Mouse (Mus musculus) forebrain, embryonic 16.5 days (tissue): ENCODE data around the gene Astl. TPM values are rescaled to one million over a fixed set of nuclear protein-coding genes. Genes with fewer than 3 reads are reported as not detected.

Source experiments
- ATAC-seq: fragments of 200-750 bp; cut with Nextera tagmentation; 2 replicates; pipeline ENCODE4 v1.8.0; 2017; ENCODE audit warnings: mild to moderate bottlenecking, moderate library complexity
- H3K27ac ChIP-seq: fragments of 300-500 bp; sonication (generic); 2 replicates; pipeline ENCODE4 v1.5.1; 2014; ENCODE audit warnings: low read length, control low read depth
- H3K27me3 ChIP-seq: fragments of 300-500 bp; sonication (generic); replicated peaks from 2 replicates; pipeline ENCODE4 v1.6.1; 2014; ENCODE audit warnings: low read length; ENCODE audit not compliant: control insufficient read depth, insufficient read depth
- H3K36me3 ChIP-seq: fragments of 300-500 bp; sonication (generic); 2 replicates; pipeline ENCODE4 v1.6.1; 2014; ENCODE audit not compliant: control insufficient read depth, insufficient read depth
- H3K4me1 ChIP-seq: fragments of 300-500 bp; sonication (generic); replicated peaks from 2 replicates; pipeline ENCODE4 v1.6.1; 2014; ENCODE audit warnings: low read length; ENCODE audit not compliant: control insufficient read depth, insufficient read depth
- H3K4me2 ChIP-seq: fragments of 300-500 bp; sonication (generic); 2 replicates; pipeline ENCODE4 v1.6.1; 2014; ENCODE audit warnings: mild to moderate bottlenecking, low read length, control low read depth
- H3K4me3 ChIP-seq: fragments of 300-500 bp; sonication (generic); replicated peaks from 2 replicates; pipeline ENCODE4 v1.5.1; 2014; ENCODE audit warnings: mild to moderate bottlenecking, low read length, control low read depth
- H3K9ac ChIP-seq: fragments of 300-500 bp; sonication (generic); replicated peaks from 2 replicates; pipeline ENCODE4 v1.6.1; 2014; ENCODE audit warnings: low read depth, low read length, control low read depth
- H3K9me3 ChIP-seq: fragments of 300-500 bp; sonication (generic); 2 replicates; pipeline ENCODE4 v1.6.1; 2016; ENCODE audit warnings: low read length; ENCODE audit not compliant: control insufficient read depth
- whole genome bisulfite sequencing: fragments of 180-500 bp; shearing (Covaris S2); extraction: QIAGEN DNeasy Blood & Tissue Kit; methylation state at CpG from one replicate; pipeline ENCODE4 v1.1.7; 2014; 5-methylcytosine and 5-hydroxymethylcytosine counted together
- polyA plus RNA-seq: library from polyadenylated mRNA; unstranded; fragments of >200 nt; fragmentation: Nextera tagmentation; extraction: Ambion mirVana; gene quantifications from 2 replicates; pipeline ENCODE4 v1.2.1, GENCODE M21; 2015

Gene Astl
- polyA plus RNA-seq, 1 experiment from 2014 or later: not detected

DNA sequence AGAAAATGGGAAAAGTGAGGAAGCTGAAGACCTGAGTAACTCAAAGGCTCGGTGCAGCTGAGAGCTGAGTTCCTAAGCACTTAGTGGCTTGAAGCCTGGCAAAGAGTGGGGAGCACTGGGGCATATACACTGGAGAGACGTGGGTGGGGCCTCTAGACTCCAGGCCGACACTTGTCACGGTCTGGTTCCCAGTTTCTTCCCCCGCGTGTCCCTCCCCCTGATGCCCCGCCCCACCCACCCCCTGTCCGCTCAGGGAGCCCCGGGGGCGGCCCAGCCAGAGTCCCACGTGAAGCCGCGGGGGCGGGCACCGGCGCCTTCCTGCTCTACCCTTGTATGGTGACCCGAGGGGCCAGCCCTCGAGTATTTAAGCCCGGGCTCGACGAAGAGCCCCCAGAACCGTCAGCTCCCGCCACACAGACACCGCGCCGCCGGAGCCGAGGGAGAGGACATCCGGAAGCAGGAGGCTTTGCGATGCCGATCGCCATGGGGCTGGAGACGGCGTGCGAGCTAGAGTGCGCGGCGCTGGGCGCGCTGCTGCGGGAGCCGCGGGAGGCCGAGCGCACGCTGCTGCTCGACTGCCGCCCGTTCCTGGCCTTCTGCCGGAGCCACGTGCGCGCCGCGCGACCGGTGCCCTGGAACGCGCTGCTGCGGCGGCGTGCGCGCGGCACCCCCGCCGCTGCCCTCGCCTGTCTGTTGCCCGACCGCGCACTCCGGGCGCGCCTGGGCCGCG lies 2.5 kb upstream of the Astl start, which contains the start of gene Dusp2:
Gene Dusp2, plus strand, starts transcription at position 393 of the 730 bp plus-strand sequence.
- H3K4me2 ChIP-seq: peak within 1 kb of the TSS; percentile 88
- no peak within 1 kb of the TSS for H3K27ac ChIP-seq
- no peaks in the 10 kb centered on the region for H3K36me3 ChIP-seq
- peak within 1 kb of the TSS; percentile 61 for H3K4me3 ChIP-seq
- H3K4me1 ChIP-seq: peaks cover 9% of the 10 kb centered on the region; the same call in 1 of the 2 replicates
- peak; percentile 87 for ATAC-seq
- WGBS: under 1% methylated on average over 68 of the region's 76 CpGs
- H3K9ac ChIP-seq: peak within 1 kb of the TSS; percentile 69
- peaks cover 24% of the 10 kb centered on the region for H3K27me3 ChIP-seq
- H3K9me3 ChIP-seq: no peaks in the 10 kb centered on the region

DNA sequence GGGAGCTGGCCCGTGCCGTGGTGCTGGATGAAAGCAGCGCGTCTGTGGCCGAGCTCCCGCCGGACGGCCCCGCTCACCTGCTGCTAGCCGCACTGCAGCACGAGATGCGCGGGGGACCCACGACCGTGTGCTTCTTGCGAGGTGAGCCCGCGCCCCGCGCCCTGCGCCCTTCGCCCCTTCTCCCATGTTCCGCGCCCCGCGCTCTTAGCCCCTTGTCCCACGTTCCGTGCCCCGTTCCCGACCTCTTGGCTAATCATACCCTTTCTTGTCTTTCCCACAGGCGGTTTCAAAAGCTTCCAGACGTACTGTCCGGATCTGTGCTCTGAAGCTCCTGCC lies 2.0 kb upstream of the Astl start:
- peaks cover 9% of the 10 kb centered on the region; the same call in 1 of the 2 replicates for H3K4me1 ChIP-seq
- peak overlapping the region; percentile 88 for H3K4me2 ChIP-seq
- no peaks in the 10 kb centered on the region for H3K9me3 ChIP-seq
- H3K9ac ChIP-seq: peak overlapping the region; percentile 69
- H3K27ac ChIP-seq: no peak overlapping the region
- WGBS: 4% methylated on average over 33 of the region's 33 CpGs
- no peak for ATAC-seq
- H3K36me3 ChIP-seq: no peaks in the 10 kb centered on the region
- H3K27me3 ChIP-seq: peaks cover 24% of the 10 kb centered on the region
- H3K4me3 ChIP-seq: peak overlapping the region; percentile 61

- H3K4me2 ChIP-seq: peak overlapping the region; percentile 88
- 55% methylated on average over 5 of the region's 5 CpGs for WGBS
- peak overlapping the region; percentile 69 for H3K9ac ChIP-seq
- peak overlapping the region; percentile 61 for H3K4me3 ChIP-seq
- no peaks in the 10 kb centered on the region for H3K9me3 ChIP-seq
- H3K4me1 ChIP-seq: peaks cover 9% of the 10 kb centered on the region; the same call in 1 of the 2 replicates
- ATAC-seq: no peak
- peaks cover 24% of the 10 kb centered on the region for H3K27me3 ChIP-seq
- no peak overlapping the region for H3K27ac ChIP-seq
- no peaks in the 10 kb centered on the region for H3K36me3 ChIP-seq
Measured at GRCm38 (mm10) chr2:127336885-127337284, 1.6 kb upstream of the Astl start.

DNA sequence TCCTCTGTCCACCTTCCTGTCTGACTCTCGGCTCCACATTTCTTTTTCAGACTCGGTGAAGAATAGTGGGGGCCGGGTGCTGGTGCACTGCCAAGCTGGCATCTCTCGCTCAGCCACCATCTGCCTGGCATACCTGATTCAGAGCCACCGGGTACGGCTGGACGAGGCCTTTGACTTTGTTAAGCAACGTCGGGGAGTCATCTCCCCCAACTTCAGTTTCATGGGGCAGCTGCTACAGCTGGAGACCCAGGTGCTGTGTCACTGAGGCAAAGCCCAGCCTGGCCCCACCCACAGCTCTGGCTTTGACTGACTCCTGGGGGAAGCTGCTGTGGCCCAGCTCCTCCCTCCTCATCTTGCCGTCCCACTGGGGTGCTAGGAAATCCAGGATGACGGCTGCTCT lies 908 bp upstream of the Astl start:
- Histone ChIP-seq H3K4me2 (no peak overlapping the region), H3K27me3 (peaks cover 24% of the 10 kb centered on the region)
- WGBS: 54% methylated on average over 11 of the region's 11 CpGs

GRCm38 (mm10) chr2:127338012-127338411 lies 427 bp upstream of the Astl start:
- H3K36me3 ChIP-seq: no peaks in the 10 kb centered on the region
- H3K9ac ChIP-seq: no peak overlapping the region
- H3K4me1 ChIP-seq: peaks cover 9% of the 10 kb centered on the region; the same call in 1 of the 2 replicates
- H3K27me3 ChIP-seq: peaks cover 24% of the 10 kb centered on the region
- H3K9me3 ChIP-seq: no peaks in the 10 kb centered on the region
- no peak for ATAC-seq
- WGBS: 71% methylated on average over 7 of the region's 7 CpGs
- H3K4me2 ChIP-seq: no peak overlapping the region
- H3K4me3 ChIP-seq: no peak overlapping the region
- H3K27ac ChIP-seq: no peak overlapping the region

More for the DNA sequence above, 908 bp upstream of the Astl start:
- H3K4me3 ChIP-seq: no peak overlapping the region; the same call in 1 of the 2 replicates
- H3K9ac ChIP-seq: no peak overlapping the region
- peaks cover 9% of the 10 kb centered on the region; the same call in 1 of the 2 replicates for H3K4me1 ChIP-seq
- no peaks in the 10 kb centered on the region for H3K36me3 ChIP-seq
- H3K9me3 ChIP-seq: no peaks in the 10 kb centered on the region
- ATAC-seq: no peak
- H3K27ac ChIP-seq: no peak overlapping the region

- H3K4me1 ChIP-seq: peaks cover 9% of the 10 kb centered on the region; the same call in 1 of the 2 replicates
- no peak overlapping the region for H3K27ac ChIP-seq
- H3K9ac ChIP-seq: no peak overlapping the region
- H3K4me2 ChIP-seq: no peak overlapping the region
- H3K4me3 ChIP-seq: no peak overlapping the region
- no peaks in the 10 kb centered on the region for H3K36me3 ChIP-seq
- 69% methylated on average over 4 of the region's 4 CpGs for WGBS
- no peaks in the 10 kb centered on the region for H3K9me3 ChIP-seq
- no peak for ATAC-seq
- H3K27me3 ChIP-seq: peaks cover 24% of the 10 kb centered on the region
Measured at GRCm38 (mm10) chr2:127338833-127339232, 394 bp downstream of the Astl start.

- Histone ChIP-seq H3K9ac (no peak overlapping the region), H3K27ac (no peak overlapping the region), H3K36me3 (no peaks in the 10 kb centered on the region), H3K4me3 (no peak overlapping the region), H3K27me3 (peaks cover 24% of the 10 kb centered on the region), H3K9me3 (no peaks in the 10 kb centered on the region), H3K4me1 (peaks cover 9% of the 10 kb centered on the region; the same call in 1 of the 2 replicates), H3K4me2 (no peak overlapping the region)
- 82% methylated on average over 6 of the region's 6 CpGs for WGBS
- ATAC-seq: no peak
Measured at GRCm38 (mm10) chr2:127339262-127339661, 823 bp downstream of the Astl start.

DNA sequence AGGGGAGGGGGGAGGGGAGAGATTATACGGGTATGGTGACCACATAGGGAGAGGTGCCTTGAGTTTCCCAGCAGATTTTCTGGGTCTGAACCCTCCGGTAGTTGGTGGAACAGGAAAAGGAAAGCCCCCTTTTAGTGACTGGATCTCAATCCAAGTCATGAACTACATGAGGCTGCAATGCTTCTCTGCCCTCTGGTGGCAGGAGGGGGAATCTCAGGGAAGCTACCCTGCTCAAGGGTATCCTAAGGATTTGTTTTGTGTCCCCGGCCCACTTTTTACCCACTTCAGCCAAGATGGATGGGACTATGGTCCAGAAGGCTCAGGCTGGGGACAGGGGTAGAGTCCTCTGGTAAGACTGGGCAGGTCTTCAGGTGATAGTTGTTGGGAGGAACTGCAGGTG lies 2.7 kb downstream of the Astl start:
- H3K9ac ChIP-seq: no peak overlapping the region
- no peak for ATAC-seq
- H3K4me2 ChIP-seq: no peak overlapping the region
- 0 out of 2 replicates have a peak, but pooled peaks cover 4% of the 10 kb centered on the region for H3K4me1 ChIP-seq
- H3K36me3 ChIP-seq: no peaks in the 10 kb centered on the region
- H3K4me3 ChIP-seq: no peak overlapping the region
- no peak overlapping the region for H3K27ac ChIP-seq
- H3K27me3 ChIP-seq: peaks cover 12% of the 10 kb centered on the region
- 11% methylated on average over 3 of the region's 3 CpGs for WGBS
- H3K9me3 ChIP-seq: no peaks in the 10 kb centered on the region

DNA sequence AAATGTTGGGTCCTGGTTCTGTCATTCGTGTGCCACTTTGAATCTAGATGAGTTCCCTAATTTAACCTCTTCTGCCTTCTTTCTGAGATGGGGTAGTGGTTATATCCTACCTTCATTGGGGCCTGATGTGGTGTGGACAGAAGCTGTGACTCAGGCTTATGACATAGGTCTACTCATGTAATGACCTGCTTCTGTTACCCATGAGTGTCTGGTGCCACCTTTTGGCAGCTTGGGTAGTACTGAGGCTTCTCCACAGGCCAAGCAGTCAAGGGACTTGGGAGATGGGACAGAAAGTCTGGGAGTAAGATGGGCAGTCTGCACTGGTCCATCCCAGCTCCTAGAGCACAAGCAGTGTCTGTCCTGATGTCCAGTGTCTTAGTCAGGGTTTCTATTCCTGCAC lies 7.9 kb downstream of the Astl start:
- ATAC-seq: no peak
- 73% methylated on average over 1 of the region's 1 CpGs for WGBS
- no peaks in the 10 kb centered on the region for H3K4me1 ChIP-seq
- no peaks in the 10 kb centered on the region for H3K36me3 ChIP-seq
- H3K27me3 ChIP-seq: no peaks in the 10 kb centered on the region
- no peaks in the 10 kb centered on the region for H3K9me3 ChIP-seq
- no peak overlapping the region for H3K4me2 ChIP-seq
- H3K4me3 ChIP-seq: no peak overlapping the region
- H3K9ac ChIP-seq: no peak overlapping the region
- no peak overlapping the region for H3K27ac ChIP-seq
